Mouse (Mus musculus) bone marrow, adult 2 months (tissue): ENCODE results near the gene Cited1.

Experiments
- CTCF ChIP-seq: fragments of 200-500 bp; IDR thresholded peaks from 2 replicates; pipeline ENCODE4 v1.5.1; 2011; ENCODE audit warnings: low read length, control low read depth; ENCODE audit not compliant: control insufficient read depth, insufficient read depth
- POLR2A ChIP-seq: fragments of 200-500 bp; IDR thresholded peaks from 2 replicates; pipeline ENCODE4 v1.6.1; 2011; ENCODE audit warnings: low read depth, mild to moderate bottlenecking, control low read depth, low read length, borderline replicate concordance; ENCODE audit not compliant: control insufficient read depth

DNA sequence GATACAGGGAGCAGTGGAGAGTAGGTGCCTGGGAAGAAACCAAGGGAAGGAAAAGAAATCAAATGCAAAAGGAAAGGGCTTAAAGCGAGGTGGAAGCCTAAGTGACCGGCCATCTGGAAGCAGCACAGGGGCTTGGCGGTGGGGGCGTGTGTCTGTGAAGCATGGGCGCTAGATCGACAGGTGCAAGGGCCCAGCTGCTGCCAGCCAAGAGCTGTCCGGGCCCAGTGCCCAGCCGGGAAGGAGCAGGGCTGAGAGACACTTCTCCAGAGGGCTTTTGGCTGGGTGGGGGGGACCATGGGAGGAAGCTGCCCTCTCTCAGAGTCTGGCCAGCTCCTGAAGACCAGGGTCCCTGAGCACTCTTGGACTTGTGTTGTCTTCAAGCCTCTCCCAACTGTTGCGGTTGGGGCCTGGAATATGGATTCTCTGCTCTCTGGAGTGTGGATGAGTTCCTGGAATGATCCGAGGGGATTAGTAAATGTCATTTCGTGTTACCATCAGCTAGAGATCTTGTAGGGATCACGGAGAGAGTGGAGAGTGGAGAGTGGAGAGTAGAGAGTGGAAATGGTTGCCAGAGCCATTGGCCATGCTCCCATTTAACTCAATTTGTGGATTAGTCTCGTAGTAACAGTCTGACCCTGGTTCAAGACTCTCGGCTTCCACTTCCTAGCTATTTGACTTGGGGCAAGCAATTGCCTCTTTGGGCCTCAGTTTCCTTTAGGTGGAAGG lies 10.8 kb upstream of the Cited1 start:
- TF ChIP-seq POLR2A (no peak), CTCF (no peak)
